Mouse (Mus musculus) CD4-positive, CD25-positive, alpha-beta regulatory T cell, adult 9 weeks (primary cell): Measurements from ENCODE around the gene Thtpa. TPM values are rescaled to one million over a fixed set of nuclear protein-coding genes. Genes with fewer than 3 reads are reported as not detected.

ENCODE experiments used
- polyA plus RNA-seq: library from polyadenylated mRNA; unstranded; fragments of 100-300 nt; shearing (Covaris generic); gene quantifications from one replicate; pipeline ENCODE4 v1.2.1, GENCODE M21; 2017

The Thtpa gene
- 17.0 TPM for polyA plus RNA-seq

DNA sequence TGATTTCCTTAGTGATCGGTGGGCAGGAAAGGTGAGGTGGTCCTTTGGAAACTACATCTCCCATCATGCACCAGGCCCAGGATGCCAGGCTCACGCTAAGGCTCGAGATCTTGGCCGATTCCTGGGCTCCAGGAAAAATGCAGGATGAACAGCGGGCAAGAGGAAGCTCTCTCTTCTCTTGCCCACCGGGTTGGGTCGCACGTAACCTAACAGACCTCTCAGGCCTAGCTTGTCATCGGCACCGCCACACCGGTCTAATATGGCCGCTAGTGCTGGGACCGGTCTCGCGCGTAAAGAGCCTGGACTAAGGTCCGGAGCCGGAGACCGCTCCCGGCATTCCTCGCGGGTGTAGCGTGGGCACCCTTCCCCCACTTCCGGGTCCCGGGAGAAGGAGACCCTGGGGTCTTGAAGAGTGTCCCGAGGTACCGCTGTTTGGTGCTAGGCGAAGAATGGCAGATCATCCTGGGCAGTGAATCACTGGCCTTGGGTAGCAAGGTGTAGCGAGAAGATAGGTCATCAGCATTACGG, at the start of gene Thtpa:
TSS of gene Thtpa (plus strand) at position 81 of the 528 bp plus-strand sequence.

DNA sequence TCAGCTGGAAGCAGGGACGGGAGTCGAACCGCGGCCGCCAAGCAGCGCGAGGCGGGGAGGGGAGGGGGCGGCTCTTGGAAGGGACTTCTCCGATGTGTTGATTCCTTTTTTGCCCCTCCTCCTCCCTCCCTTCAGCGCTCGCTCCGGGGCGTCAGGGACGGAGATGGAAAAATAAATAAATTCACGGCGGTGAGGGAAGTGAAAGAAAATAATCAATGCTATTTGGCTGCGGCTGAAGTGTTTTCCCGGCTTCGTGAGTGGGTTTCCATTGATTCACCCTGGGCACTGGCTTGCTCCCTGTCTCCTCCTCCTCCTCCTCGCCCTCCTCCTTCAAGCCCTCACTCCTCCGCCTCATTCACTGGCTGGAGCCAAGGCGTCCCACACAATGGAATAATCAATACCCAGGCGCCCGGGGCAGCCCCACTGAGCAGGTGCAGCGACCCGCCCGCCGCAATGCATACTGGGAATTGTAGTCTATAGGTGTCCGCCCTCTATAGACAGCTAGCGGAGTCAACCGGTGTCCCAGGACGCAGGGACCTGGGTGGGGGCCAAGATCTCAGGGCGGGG, 2.5 kb upstream of the Thtpa start, which contains the start of gene Zfhx2:
TSS of gene Zfhx2 (minus strand) at position 314 of the 567 bp plus-strand sequence.

DNA sequence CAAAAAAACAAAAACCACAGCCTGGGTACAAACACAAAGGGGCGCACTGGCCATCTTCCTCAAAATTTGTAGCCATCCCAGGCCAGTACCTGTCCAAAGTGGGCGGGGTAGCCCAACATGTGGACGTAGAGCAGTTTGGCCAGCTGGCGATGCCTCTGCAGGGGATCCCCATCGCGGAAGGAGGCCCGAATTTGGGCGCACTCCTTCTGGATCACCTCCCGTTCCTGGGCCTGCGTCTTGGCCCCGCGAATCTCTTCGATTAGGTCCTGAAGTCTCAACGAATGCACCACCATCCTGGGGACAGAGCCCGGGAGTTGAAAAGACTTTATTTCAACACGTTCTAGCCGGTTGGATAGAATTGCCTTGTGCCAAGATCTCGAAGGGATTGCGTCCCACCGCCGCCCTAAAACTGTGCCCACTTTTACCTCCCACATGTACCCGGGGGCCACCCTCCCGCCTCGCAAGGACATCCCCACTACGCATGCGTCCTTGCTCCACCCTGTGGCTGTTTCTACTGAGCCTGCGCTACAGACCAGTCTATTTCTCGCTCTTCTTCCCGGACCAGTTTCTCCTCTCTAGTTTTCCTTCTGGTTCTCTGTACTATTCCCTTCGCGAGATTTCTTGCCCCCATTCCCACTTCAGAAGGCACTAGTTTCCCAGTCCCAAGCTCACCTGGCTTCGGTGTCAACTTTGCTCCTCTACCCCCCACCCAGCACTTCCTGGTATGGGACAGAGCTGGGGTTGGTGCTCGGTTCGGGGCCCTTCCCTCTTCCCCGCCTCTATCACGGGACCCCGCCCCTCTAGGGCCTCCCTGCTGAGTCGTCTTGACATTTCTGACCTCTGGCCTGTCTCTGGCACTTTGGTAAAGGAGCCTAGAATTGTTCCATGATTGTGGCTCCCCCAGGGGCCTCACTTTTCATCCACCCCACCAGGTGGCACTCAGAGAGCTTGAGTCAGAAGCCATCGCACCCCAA, 11.5 kb downstream of the Thtpa start, which contains the start of gene Ap1g2:
TSS of gene Ap1g2 (minus strand) at position 758 of the 974 bp plus-strand sequence.

DNA sequence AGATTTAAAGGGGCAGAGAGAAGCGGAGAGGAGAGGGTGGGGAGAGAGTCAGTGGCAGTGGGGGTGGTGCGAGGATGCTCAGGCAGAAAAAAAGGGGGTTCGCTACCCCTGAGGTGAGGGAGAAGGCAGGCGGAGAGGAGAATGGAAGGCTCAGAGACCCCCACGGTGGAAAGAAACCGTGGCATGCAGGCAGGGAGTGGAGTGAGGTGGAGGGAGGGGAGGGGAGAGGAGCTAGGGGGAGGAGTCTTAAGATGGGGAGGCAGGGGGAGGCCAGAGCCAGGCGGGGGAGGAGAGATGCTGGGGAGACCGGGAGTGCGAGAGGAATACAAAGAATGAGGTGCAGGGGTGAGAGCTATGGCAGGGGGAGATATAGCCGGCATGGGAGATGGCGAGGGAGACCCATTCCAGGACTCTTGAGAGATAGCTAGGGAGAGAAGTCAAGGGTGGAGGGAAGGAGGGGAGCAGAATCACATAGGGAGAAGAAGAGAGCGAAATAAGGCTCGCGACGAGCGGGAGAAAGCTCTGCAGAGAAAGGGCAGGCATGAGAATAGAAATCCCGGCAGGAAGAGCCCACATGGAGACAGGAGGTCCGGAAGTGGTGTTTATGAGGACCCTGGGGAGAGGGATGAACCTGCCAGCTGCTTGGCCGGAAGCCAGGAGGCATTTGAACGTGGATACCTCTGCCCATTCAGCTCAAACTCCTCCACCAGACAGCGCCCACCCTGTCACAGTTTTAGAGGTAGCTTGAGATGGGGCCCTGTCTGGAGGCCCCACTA, 22.0 kb downstream of the Thtpa start, which contains the start of gene Jph4:
TSS of gene Jph4 (minus strand) at position 511 of the 776 bp plus-strand sequence.

Other genes with a start within 250 kb of the Thtpa start
- gene Homez, start 223.8 kb upstream of the Thtpa start, polyA plus RNA-seq, result 3.7 TPM
- 0.45 TPM for gene Ppp1r3e, start 217.2 kb upstream of the Thtpa start, polyA plus RNA-seq
- gene Bcl2l2, start 211.4 kb upstream of the Thtpa start, polyA plus RNA-seq, result 0.31 TPM
- 0.38 TPM for gene Gm20521, start 211.3 kb upstream of the Thtpa start, polyA plus RNA-seq
- 29.9 TPM for gene Pabpn1, start 202.3 kb upstream of the Thtpa start, polyA plus RNA-seq
- gene Slc22a17, start 181.7 kb upstream of the Thtpa start, polyA plus RNA-seq, result 1.1 TPM
- not detected for gene Efs, start 168.7 kb upstream of the Thtpa start, polyA plus RNA-seq
- gene Il25, start 162.1 kb upstream of the Thtpa start, polyA plus RNA-seq, result not detected
- not detected for gene Cmtm5, start 158.5 kb upstream of the Thtpa start, polyA plus RNA-seq
- gene Myh6, start 127.9 kb upstream of the Thtpa start, polyA plus RNA-seq, result not detected
- not detected for gene Gm17428, start 117.9 kb upstream of the Thtpa start, polyA plus RNA-seq
- gene Myh7, start 100.2 kb upstream of the Thtpa start, polyA plus RNA-seq, result not detected
- gene Ngdn, start 79.3 kb upstream of the Thtpa start, polyA plus RNA-seq, result 152 TPM
- gene Zfhx2, start 2.5 kb upstream of the Thtpa start, polyA plus RNA-seq, result 13.0 TPM
- 173 TPM for gene Ap1g2, start 11.8 kb downstream of the Thtpa start, polyA plus RNA-seq
- gene Jph4, start 22.2 kb downstream of the Thtpa start, polyA plus RNA-seq, result not detected
- gene Dhrs2, start 127.2 kb downstream of the Thtpa start, polyA plus RNA-seq, result not detected